Mouse (Mus musculus) T-helper 2 cell (primary cell): ENCODE results near the gene Dohh.

Experiments used
- in situ Hi-C: fragments of 300-600 bp; cut with MboI, MseI; formaldehyde crosslinking; loops from one replicate; pipeline ENCODE4 v1.15.1; 2025; ENCODE audit warnings: high pct_unique_total_duplicates

Dohh gene

DNA sequence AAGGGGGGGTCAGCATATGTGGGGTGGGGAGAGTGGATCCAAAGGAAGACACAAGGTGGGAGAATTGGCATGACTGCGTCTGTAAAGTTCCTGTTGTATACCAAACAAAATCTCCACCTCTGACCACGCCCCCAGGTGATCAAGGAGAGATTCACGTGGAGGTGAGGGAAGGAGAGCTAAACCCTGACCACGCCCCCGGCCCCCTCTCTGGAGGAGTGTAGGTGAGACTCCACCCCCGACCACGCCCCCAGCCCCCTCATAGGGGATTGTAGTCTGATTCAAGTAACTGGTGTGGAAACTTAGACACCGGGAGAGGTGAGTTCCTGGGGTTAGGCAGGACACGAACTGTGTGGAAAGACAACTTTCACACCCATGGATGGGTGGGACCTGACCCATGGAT is 19.9 kb downstream of the Dohh start:
- in situ Hi-C loops = no loop called here

DNA sequence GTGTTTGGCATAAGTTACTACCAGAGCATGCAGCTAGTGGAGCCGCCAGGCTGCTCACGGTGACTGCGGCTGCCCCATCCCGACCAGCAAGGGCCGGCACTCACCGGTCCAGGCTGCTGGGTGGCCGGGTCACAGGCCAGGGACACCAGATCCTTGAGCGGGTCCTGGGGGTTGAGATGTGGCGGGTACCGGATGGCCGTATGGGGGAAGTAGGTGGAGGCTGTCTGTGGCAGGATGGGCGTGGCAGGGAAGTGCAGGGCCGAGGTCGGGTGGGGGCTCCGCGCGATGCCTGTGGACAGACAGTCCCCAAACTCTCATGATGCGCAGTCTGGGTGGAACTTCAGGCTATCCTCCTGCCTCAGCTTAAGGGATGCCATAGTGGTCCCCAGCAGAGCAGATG is 20.5 kb downstream of the Dohh start:
- in situ Hi-C loops = loop anchor here (5.0 kb wide), 1 partner anchor 38 kb away; no protein-coding TSS in a partner anchor

DNA sequence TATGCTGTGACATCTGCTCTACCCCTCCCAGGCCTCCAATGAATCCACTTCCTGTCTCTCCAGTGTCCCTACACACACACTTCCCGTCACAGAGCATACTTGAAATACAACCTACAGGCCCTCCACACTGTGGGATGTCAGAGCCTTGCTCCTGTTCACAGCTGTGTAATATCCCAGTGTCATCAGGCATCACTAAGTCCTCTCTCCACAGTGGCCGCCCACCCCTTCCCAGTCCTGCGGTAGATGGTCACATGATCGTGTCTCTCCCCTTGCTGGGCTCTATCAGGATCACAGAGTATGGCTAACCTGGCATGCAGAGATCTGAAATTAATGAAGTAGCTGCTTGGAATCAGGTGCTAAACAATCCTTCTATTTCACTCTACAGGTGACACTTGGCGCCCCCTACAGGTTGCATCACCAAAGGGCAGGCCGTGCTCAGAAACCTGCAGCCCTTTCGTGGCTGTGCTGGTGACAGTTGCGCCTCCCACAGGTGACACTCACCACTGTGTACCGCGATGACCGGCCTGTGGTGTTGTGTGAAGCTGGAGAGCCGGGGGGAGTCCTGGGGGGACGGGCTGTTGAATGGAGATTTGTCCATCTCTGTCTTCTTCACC is 21.5 kb downstream of the Dohh start:
- in situ Hi-C loops = loop anchor here (5.0 kb wide), 1 partner anchor 37 kb away; no protein-coding TSS in a partner anchor

DNA sequence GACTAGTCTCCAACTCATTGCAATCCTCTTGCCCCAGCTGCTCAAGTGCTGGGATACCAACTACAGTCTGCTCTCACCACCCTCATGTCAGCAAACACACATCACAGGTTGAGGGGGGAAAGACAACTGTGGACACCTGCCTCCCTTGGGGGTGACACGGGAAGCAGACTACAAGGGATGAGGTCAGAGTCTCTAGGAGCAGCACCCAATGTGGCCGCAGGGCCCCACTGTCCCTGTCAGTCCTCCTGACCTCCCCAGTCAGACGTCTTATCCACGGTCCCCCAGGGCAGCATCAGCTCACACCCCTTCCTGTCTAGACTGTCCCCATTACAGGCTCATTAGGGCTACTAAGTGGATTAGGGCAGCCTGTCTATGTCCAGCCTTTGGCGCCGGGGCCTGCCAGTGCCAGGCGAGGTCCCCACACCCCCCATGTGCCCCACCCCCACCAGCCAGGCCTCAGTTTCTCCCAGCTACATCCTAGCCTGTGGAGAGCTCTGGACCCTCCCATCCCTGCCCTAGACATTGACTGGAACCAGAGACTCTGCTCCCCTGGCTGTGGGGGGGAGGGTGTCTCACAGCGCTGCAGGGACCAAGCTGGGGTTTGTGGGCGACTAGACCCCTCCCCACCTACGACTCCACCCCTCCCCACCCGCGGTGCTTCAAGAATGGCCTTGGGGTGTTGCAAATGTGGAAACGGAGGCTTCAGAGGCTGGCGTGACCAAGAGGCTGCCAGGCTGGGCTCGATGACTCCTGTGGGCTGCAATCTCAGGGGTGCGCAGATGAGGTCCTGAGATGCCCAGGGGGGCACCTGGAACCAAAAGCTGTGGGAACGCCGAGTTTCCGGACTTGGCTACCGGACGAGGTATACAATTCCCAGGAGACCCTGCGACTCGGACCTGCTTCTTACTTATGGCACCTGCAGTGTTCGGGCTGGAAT is 22.5 kb downstream of the Dohh start:
- in situ Hi-C loops = loop anchor here (5.0 kb wide), 1 partner anchor 36 kb away; no protein-coding TSS in a partner anchor

DNA sequence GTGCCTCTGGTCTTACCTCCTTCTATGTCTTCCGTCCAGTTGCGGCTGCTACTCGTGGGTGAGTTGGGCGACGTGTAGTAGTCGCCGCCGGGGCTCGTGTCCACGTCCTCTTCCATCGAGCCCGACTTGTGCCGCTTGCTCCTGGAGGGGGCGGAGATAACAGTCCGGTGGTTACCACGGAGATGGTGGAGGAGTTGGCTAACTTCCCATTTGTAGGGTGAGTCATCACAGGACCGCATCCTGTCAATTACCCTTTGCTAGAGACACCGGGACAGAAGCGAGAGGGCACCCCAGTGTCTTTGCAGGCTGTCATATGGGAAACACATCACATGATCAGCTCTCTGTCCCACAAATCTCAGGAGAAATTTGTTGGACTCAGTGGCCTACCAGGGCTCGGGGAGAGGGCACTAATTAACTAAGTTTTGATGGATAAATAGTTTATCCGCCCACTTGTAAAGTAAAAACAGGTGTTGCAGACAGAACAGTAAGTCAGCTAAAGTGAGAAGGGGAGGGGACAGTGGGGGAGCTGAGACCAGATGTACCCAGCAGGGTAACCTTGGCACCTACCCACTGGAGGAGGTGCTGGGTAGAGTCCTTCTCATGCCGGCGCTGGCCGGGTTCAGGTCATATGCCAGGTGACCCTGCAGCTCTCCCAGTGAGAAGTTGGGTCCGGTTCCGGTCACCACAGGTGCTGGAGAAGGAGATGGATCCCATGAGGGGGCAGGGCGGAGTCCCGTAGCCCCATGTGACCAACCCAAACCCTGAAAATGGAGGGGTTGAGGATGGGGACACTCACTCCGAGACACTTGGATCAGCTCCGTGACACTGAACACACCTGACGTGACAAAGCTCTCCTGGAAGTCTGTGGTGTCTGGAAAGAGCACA is 23.6 kb downstream of the Dohh start:
- in situ Hi-C loops = loop anchor here (5.0 kb wide), 1 partner anchor 35 kb away; no protein-coding TSS in a partner anchor

DNA sequence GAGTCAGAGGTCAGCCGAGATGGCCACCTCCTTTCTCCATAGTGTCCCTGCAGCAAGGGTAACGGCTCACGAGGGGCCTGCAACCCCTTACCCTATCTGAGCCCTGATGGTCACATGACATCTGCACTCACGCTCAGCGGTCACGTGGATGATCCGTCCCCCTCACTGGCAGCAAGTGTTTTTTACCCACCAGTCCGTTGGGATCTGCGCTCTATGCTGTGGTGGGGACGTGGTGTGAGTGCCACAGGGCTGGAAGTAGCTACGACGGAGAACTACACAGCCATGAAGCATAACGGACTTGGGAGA is 24.1 kb downstream of the Dohh start:
- in situ Hi-C loops = loop anchor here (5.0 kb wide), 1 partner anchor 34 kb away; no protein-coding TSS in a partner anchor

DNA sequence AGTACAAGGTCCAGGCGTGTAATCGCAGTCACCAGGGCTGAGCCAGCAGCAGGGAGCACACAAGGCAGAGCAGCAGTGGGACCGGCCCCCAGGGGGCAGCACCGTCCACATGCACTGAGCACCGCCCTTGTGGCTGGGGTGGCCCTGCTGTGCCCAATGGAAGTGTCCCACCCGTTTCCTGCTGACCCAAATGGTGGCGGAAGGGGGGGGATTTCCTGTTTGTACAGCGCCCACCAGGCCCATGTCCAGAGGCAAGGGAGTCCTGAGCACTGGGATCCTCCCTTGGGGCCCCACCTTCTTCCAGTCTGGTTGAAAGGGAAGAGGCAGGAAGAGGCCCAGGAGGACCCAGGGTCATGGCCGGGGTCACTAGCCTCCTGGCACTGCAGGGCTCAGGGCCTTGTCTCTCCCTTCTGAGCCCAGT is 24.7 kb downstream of the Dohh start:
- in situ Hi-C loops = loop anchor here (5.0 kb wide), 1 partner anchor 33 kb away; no protein-coding TSS in a partner anchor

DNA sequence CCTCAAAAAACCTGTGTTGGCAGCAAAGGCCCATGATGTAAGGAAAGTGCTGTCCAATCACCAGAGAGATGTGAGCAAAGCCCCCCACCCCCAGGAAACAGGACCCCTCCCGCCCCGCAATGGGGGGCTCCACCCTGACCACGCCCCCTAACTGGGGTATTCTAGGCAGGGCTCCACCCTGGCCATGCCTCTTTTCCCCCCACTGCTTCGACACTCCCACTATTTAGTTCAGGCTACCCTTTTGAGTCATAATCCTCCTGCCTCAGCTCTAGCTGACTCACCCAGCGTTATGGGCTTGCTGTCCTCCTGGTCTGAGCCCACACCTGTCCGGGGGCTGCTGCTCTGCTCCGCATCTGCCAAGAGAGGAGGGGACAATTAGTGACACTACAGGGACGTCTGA is 25.1 kb downstream of the Dohh start:
- in situ Hi-C loops = loop anchor here (5.0 kb wide), 1 partner anchor 33 kb away; no protein-coding TSS in a partner anchor

DNA sequence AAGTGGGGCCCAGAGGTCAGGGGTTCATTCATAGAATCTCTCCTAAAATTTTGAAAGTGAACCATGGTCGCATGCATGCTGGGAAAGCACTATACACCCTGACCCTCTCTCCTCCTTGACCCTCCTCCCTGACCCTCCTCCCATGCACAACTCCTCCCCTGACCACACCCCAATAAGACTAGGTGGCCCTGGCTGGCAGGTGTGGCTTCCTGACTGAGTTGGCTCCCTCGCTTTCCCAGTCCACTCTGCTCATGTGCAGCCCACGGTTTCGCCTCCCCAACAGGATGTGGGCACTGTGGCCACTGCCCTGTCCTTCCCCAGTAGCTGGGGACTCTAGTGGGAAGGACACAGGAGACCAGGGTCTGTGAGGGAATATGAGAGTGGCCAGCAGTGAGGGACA is 26.1 kb downstream of the Dohh start:
- in situ Hi-C loops = no loop called here

DNA sequence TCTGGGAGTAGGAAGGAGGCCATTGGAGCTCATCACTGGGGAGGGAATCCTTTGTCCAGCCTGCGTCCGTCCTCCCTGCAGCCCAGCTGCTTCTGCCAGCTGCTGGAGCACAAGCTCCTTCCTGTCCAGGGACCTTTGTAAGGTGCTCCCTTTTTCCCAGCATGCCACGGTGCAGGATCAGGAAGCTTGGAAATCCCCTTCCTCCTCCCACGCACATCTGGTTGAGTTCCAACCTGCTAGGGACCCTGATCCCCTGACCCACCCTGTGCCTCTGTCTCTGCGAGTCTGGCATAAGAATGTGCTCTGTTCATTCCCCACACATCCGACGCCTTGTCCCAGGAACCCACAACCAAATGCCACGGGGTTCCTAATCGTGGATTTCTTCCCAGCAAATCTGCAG is 26.8 kb downstream of the Dohh start:
- in situ Hi-C loops = no loop called here

DNA sequence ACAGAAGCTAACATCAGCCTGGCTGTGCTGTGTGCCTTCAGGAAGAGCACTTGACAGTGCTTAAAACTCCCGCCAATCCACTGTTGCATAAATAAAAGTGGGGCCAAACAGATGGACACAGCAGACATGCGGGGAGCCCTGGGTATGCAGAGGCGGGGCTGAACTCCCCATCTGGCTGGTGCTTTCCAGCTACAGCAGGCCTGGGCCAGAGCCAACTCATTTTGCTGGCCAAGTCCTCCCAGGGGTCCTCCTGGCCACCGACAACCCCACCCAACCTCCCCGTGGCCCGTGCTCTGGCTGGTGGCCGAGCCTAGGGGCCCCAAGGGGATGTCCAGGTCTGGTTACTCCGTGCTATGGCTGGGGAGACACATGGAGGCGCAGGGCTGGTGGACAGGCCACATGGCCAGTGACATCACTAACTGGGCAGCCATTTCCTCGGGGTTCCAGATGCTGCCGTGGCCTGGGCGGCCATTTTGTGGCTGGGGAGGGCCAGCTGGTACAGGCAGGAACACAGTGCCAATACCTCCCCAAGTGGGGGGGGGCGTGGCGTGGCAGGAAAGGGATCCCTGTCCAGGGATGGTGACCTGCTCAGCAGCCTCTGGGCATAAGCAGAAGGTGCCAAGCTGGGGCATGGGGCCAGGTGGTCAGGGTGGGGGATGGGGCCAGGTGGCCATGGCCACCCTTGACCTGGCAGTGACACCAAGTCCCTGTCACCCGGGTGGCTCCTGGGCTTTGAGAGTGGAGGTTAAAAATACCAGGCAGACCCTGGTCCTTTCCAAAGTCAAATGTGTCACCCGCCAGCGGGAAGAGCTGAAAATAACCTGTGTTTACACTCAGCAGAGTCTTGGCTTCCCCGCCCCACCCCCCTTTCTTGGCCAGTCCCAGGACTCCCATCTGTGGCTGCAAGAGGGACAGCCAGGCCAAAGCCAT is 27.5 kb downstream of the Dohh start:
- in situ Hi-C loops = no loop called here

DNA sequence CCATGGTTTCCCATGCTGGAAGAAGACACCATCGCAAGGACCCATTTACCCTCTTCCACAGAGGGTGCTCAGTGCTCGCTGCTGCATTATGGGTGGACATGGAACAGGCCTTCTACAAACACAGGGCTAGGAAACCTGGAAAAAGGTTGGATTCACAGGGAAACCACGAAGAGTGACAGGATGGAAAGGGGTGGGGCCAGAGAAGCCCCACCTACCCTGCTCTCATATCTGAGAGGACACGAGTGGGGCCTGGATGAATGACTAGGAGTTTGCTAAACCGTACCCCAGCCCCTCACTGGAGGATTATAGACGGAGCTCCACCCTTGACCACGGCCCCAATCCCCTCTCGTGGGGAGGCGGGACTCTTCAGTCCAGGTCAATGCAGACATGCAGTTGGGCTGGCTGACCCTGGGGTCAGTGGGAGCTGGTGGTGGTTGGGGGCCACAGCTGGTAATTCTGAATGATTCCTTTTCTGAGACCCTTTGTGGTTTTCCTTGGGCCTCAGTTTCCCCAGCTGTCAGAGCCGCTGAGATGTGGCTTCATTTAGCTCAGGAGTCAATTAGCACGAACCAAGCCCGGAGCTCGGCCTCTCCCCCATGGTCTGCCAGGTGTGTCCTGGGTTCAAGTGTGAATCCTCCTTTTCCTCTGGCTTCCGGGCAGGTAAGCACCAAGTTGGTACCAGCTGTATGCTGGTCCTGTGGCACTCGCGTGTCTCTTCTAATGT is 28.5 kb downstream of the Dohh start:
- in situ Hi-C loops = no loop called here

DNA sequence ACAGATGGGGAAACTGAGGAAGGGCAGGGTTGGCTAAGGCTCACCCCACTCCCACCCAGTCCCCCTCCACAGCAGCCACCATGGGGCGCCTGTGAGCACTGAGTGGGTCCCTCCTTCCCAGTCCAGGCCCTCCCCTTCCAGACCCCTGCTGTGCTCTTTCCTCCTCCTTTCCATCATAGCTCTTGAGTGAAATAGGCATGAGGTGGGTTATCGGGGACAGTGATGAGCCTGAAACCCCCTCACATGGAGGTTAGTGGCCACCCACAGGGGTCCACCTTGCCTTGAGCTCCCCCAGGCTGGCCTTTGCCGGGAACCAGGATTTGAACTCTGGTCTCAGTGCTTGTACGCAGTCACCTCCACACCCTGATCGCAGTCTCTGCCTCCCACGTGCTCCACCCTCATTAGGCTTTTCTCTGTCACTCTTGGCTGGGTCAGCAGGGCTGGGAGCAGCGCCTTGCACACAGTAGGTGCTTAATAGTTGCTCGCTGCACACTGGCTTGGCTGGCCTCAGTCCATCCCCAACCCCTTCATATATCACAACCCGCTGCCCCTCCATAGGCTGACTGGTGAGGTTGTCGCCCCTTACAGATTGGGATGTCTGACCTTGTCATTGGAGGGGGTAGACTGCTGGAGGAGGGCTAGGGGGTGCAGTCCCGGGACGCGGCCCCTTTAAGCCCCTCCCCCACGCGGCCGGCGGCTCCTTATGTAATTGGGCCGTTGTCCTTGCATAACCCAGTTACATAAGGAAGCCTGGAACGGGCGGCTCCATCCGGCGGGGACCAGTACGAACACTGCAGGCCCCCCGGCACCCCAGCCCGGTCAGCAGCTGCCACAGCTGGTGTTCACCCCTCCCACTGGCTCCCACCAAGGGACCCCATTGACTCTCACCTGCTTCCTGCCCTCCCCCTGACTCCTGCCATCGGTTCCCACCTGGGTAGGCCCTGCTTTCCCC is 29.4 kb downstream of the Dohh start:
- in situ Hi-C loops = no loop called here

DNA sequence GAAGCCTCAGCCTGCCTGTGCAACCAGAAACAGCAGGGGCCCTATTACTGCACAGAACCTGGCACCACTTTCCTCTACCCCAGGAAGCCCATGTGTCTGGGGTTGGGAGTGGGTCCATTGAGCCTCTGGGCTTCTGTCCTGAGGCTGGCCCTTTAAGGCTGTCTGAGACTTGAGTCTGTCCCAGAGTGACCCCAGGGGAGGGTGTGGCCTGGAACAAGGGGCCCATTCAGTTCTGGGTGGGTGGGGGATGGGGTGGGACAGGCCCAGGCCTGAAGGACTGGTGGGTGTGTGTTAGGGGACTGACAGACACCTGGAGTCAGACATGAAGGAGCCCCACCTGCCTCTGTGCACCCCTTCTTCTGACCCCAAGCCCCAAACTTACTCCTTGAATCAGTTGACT is 30.5 kb downstream of the Dohh start:
- in situ Hi-C loops = loop anchor here (5.0 kb wide), 1 partner anchor 113 kb away; no protein-coding TSS in a partner anchor

DNA sequence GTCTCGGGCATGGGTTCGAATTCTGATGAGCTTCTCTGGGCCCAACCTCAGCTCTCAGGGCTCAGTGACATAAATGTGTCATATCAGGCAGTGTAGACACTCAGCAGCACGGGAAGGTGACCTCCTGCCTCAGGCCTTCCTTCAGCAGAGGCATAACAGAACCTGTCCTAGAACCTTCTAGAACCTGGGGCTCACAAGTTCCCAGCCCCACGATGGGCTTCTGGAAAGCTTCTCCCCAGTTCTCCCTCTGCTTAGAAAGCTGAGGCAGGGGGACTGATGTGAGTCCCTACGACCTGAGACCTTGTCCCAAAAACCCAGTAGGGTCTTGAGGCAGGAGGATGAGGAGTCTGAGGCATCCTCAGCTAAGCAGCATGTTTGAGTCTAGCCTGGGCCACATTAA is 30.9 kb downstream of the Dohh start:
- in situ Hi-C loops = loop anchor here (5.0 kb wide), 1 partner anchor 112 kb away; no protein-coding TSS in a partner anchor

DNA sequence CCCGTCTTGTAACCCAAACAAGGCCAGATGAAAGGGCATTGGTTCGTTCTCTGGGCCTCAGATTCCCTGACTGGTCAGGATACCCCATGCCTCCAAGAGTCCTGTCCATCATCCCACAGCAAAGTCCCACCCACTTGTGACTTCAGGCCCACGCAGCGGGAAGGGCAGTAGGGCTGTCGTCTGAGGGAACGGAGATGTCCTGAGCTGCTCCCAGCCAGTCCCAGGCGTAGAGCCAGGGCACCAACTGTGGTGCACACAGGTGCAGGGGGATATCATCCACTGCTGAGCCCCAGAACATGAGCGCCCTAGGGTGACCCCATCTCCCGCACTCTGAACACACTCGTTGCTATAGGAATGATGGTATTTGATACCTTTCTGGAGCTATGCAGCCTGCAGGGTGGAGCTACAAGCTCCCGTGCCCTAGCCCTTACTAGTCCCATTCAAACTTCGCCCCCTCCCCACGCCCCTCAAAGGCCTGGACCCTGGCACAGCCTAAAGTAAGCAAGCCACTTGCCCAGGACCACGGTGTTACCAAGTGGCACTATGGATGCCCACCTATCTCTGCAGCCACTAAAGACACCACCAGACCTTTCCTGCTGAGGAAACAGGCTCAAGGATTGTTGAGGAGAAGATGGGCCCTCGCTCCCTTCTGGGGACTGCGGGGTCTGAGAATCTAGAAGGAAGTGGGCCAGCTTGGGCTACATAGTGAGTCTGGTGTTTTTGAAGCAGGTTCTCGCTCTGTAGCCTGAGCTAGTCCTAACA is 31.5 kb downstream of the Dohh start:
- in situ Hi-C loops = loop anchor here (5.0 kb wide), 1 partner anchor 112 kb away; no protein-coding TSS in a partner anchor

DNA sequence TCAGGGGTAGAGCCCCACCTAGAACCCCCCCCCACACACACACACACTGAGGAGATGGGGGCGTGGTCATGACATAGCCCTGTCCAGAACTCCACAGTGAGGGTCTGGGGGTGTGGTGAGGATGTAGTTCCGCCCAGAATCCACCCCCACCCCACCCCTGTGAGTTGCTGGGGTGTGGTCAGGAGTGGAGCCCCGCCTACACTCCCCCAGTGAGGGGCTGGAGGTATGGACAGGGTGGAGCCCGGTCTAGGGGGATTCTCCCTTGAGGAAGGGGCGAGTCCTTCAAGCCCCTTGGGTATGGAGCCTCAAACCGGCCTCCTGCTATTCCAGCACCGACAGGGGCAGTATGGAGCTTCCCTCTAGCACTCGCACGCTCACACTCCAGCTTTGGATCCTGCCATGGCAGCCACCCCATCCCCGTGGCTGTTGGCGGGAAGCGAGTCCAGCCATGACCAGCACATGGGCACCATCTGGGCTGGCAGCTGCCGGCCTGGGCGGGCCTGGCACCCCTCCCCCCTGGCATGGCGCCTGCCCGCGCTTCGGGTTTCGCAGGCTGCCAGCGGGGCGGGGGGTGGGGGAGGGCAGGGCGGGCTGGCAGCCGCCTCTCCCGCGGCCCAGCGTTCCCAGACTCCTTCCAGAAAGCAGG is 32.5 kb downstream of the Dohh start:
- in situ Hi-C loops = loop anchor here (5.0 kb wide), 1 partner anchor 111 kb away; no protein-coding TSS in a partner anchor
